Mouse (Mus musculus) G1E-ER4 (cell line): ENCODE measurements around the gene Hoxd8. TPM values are rescaled to one million over a fixed set of nuclear protein-coding genes. Genes with fewer than 3 reads are reported as not detected.

Experiments used
- GATA1 ChIP-seq: IDR thresholded peaks from one replicate; pipeline ENCODE4 v1.8.0; 2012; ENCODE audit warnings: low read length, inconsistent platforms
- polyA plus RNA-seq: library from polyadenylated mRNA; stranded (reverse); fragments of >175 nt; gene quantifications from 2 replicates; pipeline ENCODE4 v1.2.3, GENCODE M21; 2012

Gene Hoxd8
- polyA plus RNA-seq, 1 experiment: not detected

DNA sequence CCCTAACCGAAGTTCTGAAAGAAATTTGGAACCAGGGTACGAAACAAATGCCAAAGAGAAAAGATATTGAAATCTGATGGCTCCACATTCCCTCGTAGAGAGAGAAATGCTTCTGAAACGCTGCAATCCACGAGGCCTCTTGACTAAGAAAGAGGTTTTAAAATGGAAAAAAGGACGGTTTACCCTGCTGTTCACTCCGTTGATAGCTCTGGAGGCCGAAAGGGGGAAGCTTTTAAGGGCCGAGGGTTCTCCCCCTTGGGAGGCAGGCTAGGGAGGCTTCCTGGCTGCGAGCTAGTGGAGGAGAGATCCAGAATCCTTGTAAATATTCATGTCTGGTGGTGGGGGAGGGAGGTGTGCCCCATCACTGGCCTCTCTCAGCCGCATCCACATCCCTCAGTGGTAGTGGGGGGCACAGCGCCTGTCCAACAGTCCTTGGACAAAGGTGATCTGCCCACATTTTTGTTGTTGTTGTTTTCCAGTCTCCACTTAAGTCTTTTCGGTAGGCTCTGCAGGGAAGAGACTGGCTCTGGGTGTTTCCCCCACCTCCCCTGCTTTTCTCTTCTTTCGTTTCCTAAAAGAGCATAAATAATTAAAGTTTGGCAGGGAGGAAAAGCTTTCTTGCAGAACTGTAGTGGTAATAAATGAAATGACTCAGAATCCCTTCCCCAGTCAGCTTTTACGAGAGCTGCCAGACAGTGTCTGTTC lies 25.4 kb upstream of the Hoxd8 start, which contains the start of gene Hoxd11:
Hoxd11 (plus strand) TSS at position 667 of the 705 bp plus-strand sequence.
- TF ChIP-seq GATA1: no peak

DNA sequence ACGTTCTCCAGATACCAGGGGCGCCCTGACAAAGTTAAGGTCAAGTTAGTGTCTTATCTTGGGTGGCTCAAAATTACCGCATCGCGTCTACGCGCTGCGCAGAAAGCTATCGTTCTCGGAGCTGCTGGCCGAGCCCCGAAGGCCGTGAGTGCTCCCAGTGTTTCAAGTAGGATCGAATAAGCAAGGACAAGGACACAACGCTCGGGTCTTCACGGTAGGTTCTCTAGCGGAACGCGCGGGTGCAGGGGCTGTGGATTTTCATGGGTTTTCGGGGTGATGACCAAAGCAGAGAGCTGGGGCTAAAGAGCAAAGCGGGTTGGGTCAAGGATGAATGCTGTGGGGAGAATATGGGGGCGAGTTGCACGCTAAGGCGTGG lies 24.8 kb upstream of the Hoxd8 start:
- no peak for TF ChIP-seq GATA1

DNA sequence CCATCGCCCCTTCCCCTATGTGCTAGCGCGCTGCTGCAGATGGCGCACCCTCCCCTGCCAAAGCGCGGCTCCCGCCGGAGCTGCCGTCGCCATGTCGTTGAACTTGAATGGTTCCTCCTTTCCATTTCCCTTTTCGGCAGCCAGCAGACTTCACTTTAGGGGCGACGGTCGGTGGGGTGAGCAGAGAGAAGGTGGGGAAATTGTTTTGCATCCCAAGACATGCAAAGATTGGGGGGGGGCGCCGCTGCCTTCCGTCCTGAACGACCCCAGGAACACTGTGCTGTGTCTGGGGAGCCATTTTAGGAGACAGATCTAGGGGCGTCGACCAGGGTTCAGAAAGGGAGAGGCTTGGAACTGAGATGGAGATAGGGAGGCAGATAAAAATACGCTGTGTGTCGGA lies 24.4 kb upstream of the Hoxd8 start:
- TF ChIP-seq GATA1: no peak

DNA sequence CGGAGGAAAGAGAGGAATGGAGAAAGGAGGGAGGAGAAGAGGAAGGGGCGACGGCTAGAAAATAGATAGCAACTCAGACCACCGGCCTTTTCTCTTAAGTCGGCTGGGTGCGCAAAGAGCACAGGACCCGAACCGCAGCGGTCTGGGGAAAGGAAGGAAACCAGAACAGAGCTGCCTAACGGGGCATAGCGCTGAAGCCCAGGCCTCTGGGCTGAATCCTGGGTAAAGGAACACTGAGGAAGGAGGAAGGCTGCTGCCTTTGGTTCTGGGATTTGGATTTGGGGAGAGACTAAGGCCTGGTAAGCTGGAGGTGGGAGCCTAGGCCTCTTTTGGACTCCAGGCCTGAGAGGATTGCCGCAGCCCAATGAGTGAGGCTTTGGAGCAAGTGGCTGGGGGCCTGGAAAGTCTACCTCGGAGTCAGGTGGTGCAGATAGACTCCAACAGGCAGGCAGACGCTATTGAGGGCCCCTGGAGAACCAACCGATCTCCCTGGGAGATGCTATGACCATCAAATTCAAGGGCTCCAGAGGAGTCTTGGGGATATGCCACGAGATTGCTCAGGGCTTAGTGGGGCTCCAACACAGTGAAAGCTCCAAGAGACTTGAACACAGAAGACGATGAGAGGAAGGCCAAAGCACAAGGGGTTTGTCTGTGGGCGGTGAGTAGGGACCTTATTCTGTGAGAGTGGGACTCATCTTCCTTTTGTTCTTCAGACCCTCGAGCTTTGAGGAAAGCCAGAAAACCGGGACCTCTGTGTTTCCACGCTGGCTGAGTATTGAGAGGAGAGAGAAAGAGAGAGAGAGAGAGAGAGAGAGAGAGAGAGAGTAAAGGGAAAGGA lies 23.6 kb upstream of the Hoxd8 start:
- no peak for TF ChIP-seq GATA1

DNA sequence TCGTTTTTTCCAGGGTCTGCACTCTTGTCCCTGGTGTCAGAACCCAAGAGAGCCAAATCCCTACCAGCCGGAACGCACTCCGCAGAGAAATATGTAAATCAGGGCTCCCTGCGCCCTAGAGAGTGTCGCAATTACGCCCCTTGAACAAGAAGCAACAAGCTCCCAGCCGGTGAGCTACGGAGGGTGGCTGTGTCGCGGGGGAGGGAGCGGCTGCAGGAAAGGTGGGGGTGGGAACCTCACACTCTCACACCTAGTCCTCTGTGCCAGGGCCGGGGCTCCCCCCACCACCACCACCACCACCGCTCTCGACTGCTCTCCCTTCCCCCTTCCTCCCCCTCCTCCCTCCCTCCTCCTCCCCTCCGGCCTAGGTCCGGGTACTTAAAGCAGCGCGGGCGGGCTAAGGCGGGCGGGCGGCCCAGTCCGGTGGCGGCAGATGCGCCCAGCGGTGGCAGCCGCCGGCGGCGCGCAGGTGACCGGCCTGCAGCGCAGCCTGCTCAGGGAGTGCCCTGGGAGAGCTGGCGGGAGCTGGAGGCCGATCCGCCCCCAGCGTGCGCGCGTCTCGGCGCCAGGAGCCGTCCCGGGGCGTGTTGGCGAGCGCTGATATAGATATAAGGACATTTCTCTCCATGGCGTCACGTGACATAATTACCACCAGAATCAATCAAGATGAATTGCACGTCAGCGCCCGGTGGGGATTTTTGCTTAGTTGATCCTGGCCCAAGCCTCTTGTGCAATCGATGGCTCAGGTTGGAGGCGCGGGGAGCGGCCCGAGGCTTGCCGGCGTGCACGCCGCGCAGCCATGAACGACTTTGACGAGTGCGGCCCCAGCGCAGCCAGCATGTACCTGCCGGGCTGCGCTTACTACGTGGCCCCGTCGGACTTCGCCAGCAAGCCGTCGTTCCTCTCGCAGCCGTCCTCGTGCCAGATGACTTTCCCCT lies 22.6 kb upstream of the Hoxd8 start:
- no peak for TF ChIP-seq GATA1

DNA sequence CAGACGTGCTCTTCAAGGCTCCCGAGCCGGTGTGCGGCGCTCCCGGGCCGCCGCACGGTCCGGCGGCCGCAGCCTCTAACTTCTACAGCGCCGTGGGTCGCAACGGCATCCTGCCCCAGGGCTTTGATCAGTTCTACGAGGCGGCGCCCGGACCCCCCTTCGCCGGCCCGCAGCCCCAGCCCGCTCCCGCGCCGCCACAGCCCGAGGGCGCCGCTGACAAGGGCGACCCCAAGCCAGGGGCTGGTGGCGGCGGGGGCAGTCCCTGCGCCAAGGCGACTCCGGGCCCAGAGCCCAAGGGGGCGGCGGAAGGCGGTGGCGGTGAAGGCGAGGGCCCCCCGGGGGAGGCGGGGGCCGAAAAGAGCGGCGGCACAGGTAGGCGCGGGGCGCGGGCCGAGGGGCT lies 21.6 kb upstream of the Hoxd8 start:
- no peak for TF ChIP-seq GATA1

DNA sequence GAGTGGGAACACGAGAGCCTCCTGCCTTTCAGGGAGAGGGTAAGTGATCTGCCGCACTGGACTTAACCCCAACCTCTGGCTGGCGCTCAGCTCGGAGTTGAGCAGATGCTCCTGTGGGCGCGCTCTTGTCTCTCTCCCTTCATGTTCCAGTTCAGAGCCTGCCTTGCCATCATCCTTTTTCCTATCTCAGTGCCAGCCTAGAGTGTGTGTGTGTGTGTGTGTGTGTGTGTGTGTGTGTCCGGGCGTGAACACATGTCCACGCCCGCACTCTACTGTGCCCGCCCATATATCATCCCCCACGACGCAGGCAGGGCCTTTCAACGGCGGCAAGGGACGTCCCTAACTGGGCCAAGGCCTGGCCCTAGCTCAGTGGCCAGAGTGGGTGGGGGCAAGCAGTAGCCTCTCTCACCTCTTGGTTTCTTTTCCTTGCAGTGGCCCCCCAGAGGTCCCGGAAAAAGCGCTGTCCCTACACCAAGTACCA lies 20.9 kb upstream of the Hoxd8 start:
- no peak for TF ChIP-seq GATA1

DNA sequence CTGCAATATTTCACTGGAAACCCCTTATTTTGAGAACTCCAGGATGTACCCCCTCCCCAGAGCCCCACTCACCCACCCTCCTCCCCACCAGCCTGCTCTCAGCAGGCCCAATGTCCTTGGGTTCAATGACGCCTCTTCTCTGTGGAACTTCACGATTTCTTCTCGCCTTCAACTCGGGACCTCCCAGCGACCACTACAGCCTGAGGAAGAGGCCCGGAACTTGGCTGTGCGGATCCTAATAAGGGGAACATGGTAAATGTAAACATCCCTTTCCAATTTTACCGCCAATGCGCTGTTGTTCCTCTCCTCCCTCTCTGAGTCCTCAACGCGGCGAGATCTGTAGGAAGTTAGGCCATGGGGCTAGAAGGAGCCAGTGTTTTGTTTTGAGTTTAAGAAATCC lies 20.3 kb upstream of the Hoxd8 start:
- no peak for TF ChIP-seq GATA1

DNA sequence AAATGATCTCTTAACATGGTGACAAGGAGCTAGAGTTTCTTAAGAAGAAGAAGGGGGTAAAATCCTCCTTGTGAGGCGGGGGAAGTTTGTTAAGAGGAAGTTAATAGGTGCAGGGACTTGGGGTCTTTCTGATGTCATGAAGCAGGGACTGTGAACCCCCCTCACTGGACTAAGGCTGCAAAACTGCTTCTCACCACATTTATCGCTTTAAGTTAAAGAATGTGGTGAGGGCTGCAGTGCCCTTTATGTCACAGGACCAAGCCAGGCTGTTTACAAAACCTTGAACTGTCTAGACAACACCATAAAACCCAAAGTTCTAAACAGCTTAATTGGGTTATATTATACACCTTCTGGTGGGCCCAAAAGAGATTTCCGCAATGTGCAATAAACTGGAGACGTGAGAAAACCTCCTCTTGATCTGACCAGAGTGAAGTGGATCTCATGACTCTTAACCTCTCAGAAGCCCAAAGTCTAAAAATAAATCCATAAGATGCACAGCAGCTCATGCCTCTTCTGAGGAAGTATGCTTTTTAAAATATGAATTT lies 19.3 kb upstream of the Hoxd8 start:
- no peak for TF ChIP-seq GATA1

DNA sequence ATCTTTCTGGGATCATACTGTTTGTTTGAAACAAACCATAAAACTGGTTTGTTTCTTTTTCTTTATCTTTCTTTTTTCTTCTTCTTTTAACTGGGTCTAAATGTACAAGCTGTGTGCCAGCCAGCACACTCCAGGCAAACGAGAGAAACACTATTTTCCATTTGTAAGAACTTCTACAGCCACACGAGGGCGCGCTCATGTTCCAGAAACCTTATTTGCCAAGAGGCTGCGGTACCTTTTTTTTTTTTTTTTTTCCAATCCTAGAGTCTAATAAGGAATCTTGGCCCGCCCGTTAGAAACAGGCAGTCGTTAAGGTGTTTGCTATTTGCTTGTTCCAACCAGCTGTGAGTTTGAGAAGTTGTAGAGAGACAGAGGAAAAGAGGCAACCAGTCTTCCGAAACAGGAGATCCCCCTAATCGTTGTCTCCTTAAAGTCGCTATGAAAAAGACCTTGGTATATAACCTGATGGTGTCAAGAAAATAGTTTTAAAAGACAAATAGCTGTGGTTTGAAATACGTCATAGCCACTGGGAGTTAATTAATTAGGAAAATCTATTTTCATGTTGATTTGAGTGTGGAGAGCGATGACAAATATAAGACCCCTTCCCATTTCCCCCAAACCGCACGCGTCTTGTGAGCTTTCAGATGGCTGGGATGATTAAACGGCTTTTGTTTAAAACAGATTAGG lies 18.0 kb upstream of the Hoxd8 start:
- no peak for TF ChIP-seq GATA1

DNA sequence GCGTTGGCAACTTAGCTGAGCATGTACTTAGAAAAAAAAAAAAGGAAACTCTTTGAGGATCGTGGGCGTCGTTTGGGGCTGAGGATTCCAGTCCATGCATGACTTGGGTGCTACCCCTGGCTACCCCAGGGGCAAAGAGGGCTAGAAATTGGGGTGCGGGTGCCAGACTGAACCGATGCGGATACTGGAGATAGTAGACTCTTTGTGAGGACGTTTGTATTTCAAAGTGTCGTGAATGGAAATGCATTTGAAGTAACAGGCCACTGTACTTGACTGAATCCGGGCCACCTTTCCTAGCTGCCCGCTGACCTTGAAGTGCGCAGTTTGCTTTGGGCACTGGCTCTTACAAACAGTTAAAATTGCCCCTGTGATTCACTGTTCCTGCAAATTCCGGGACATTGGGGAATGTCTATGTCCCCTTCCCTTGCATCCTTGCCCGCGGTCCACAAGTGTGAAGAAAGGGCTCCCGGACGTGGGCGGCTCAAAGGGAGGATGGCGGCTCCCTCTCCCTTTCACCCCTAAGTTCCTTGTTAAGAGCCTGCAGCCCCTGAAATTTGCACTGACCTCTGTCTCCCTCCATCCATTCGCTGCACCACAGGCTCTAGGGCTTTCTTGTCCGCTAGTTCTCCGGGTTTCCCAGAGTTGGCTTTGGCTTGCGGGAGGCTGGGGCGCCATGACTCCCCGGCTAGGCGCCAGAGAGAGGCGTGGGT lies 17.3 kb upstream of the Hoxd8 start:
- no peak for TF ChIP-seq GATA1

DNA sequence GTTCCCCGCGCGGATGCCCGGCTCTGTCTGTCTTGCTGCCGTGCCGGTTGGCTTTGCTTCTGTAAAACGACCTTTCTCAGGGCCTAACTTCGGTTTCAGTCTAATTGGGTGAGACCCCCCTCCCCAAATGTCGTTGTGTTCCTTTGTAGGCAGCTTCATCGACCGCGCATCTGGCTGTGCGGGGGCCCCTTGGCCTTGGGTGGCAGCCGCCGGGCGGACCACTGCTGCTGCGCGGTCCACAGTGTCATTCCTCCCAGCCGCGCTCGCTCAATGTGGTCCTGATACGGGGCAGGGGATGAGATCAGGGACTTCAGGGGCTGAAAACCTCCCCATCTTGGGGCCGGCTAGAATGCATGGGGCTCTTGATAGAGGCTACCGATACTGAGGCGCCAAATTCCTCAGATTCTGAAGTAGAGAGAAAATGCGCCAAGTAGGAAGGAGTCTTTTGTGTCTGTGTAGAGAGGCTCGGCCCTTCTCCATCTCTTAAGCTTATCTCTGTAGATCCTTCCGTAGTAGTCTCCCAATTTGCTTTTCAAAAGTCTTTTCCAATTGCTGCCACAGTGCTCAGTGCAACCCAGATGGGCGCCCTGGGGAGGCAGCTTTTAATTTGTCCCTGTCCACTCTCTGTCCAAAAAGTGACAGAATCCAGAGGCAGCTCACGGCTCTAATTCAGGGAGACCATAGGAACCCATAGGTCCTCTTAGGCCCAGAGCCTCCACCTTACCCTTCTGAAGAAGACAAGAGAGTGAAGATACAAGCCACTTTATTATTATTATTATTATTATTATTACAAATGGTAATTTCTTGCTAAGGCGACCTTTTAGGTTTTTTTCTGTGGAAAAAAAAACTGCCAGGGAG lies 16.5 kb upstream of the Hoxd8 start:
- TF ChIP-seq GATA1: no peak
